Mouse (Mus musculus) hindbrain, embryonic 14.5 days (tissue): ENCODE measurements around the gene Vmn1r183. TPM values are rescaled to one million over a fixed set of nuclear protein-coding genes. Genes with fewer than 3 reads are reported as not detected.
"Not testable (repeated sequence)": the region's sequence is repeated elsewhere in the genome, so short reads cannot be mapped to it uniquely, and the experiment has no call there.

Source experiments
- ATAC-seq: fragments of 200-750 bp; cut with Nextera tagmentation; 2 replicates; pipeline ENCODE4 v1.8.0; 2017; ENCODE audit warnings: moderate number of reproducible peaks, mild to moderate bottlenecking, moderate TSS enrichment, moderate library complexity; ENCODE audit not compliant: low FRiP score
- DNase-seq: peaks from one replicate; pipeline ENCODE4 v3.0.0-alpha.2; 2015; ENCODE audit warnings: low spot score
- H3K27ac ChIP-seq: fragments of 300-500 bp; sonication (generic); 2 replicates; pipeline ENCODE4 v1.5.1; 2014; ENCODE audit warnings: mild to moderate bottlenecking, moderate library complexity
- H3K27me3 ChIP-seq: fragments of 300-500 bp; sonication (generic); 2 replicates; pipeline ENCODE4 v1.6.1; 2014; ENCODE audit warnings: mild to moderate bottlenecking, low read length, mixed read lengths; ENCODE audit not compliant: control insufficient read depth, insufficient read depth
- H3K36me3 ChIP-seq: fragments of 300-500 bp; sonication (generic); replicated peaks from 2 replicates; pipeline ENCODE4 v1.6.1; 2014; ENCODE audit not compliant: control insufficient read depth, insufficient read depth
- H3K4me1 ChIP-seq: fragments of 300-500 bp; sonication (generic); replicated peaks from 2 replicates; pipeline ENCODE4 v1.6.1; 2014; ENCODE audit warnings: antibody characterized with exemption, low read length, mixed read lengths; ENCODE audit not compliant: control insufficient read depth, insufficient read depth
- H3K4me2 ChIP-seq: fragments of 300-500 bp; sonication (generic); replicated peaks from 2 replicates; pipeline ENCODE4 v1.6.1; 2014; ENCODE audit warnings: mild to moderate bottlenecking, moderate library complexity
- H3K4me3 ChIP-seq: fragments of 300-500 bp; sonication (generic); replicated peaks from 2 replicates; pipeline ENCODE4 v1.5.1; 2014; ENCODE audit warnings: mild to moderate bottlenecking, low read length
- H3K9ac ChIP-seq: fragments of 300-500 bp; sonication (generic); 2 replicates; pipeline ENCODE4 v1.6.1; 2014
- H3K9me3 ChIP-seq: fragments of 300-500 bp; sonication (generic); 2 replicates; pipeline ENCODE4 v1.6.1; 2016; ENCODE audit warnings: low read length; ENCODE audit not compliant: control insufficient read depth
- WGBS: fragments of 180-500 bp; shearing (Covaris S2); extraction: QIAGEN DNeasy Blood & Tissue Kit; methylation state at CpG from one replicate; pipeline ENCODE4 v1.1.7; 2014; 5-methylcytosine and 5-hydroxymethylcytosine counted together
- polyA plus RNA-seq: library from polyadenylated mRNA; unstranded; fragments of >200 nt; fragmentation: Nextera tagmentation; extraction: Ambion mirVana; gene quantifications from 2 replicates; pipeline ENCODE4 v1.2.1, GENCODE M21; 2014

Vmn1r183 gene
- polyA plus RNA-seq = not detected in 2 replicates

DNA sequence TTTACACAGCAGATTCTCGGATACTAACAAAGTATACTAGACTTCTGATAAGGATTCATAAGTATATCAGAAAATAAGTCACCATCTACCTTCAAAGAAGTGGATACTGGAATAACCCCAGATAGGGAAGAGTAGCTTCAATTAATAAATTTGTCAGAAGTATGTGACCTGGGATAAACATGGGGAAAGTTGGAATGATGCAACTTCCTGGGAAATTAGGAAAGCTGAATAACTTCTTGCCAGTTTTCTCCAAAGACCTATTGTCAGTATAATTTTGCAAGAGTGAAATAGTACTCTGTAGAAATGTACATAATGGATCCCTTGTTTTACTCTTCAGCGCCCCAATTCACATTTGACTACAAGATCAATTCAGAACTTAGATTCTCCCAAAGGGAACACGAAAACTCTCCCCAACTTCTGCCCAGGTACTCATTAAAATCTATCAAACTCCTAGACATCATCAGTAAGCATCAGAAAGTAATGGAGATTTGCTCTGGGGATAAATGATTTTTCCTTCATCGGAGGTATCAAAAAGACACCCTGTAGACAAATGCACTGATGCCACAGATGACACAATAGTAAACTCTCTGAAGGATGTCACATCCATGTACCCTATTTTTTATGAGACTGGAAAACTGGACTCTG is at the start of gene Vmn1r183:
Gene Vmn1r183, plus strand, starts transcription at position 595 of the 645 bp plus-strand sequence.
- Histone ChIP-seq H3K27ac (no peak within 1 kb of the TSS), H3K4me2 (no peak within 1 kb of the TSS), H3K4me3 (no peak within 1 kb of the TSS), H3K9ac (no peak within 1 kb of the TSS), H3K4me1 (no peaks in the 10 kb centered on the region), H3K27me3 (no peaks in the 10 kb centered on the region), H3K36me3 (no peaks in the 10 kb centered on the region), H3K9me3 (0 out of 2 replicates have a peak, but pooled peaks cover 8% of the 10 kb centered on the region)
- no peak for ATAC-seq
- whole genome bisulfite sequencing = 81% methylated on average over 4 of the region's 4 CpGs
- DNase-seq = no peak

DNA sequence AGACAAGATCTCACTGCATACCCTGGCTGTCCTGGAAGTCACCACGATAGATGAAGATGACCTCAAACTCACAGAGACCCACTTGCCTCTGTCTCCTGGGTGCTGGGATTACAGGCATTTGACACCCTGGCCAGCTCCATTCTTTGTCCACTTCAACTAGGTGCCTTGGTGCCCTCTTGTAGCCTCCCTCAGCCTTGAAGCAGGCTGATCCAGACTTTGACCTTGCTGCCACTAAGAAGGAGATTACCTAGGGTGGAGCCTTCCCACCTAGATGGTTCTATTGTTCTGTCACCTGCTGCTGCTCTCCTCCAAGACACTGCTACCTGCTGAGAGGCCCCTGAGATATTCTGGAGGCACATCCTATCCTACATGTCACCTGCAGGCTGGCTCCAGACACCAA is 21.4 kb downstream of the Vmn1r183 start:
- H3K27me3 ChIP-seq, ATAC-seq, H3K36me3 ChIP-seq, H3K27ac ChIP-seq, DNase-seq, H3K9me3 ChIP-seq, H3K9ac ChIP-seq, H3K4me3 ChIP-seq, H3K4me1 ChIP-seq, H3K4me2 ChIP-seq: not testable (repeated sequence)
- WGBS = 54% methylated on average over 1 of the region's 1 CpGs

- Histone ChIP-seq H3K4me3 (peak within 1 kb of the TSS; percentile 57), H3K4me1 (peaks cover 9% of the 10 kb centered on the region), H3K4me2 (peak within 1 kb of the TSS; percentile 83), H3K9me3 (peaks cover 5% of the 10 kb centered on the region; the same call in 1 of the 2 replicates), H3K36me3 (peaks cover 3% of the 10 kb centered on the region; the same call in 1 of the 2 replicates), H3K27me3 (no peaks in the 10 kb centered on the region), H3K27ac (peak within 1 kb of the TSS; percentile 82), H3K9ac (peak within 1 kb of the TSS; percentile 71)
- DNase-seq = peak; percentile 99
- ATAC-seq = peak; percentile 98
- WGBS = 20% methylated on average over 44 of the region's 44 CpGs
Measured at GRCm38 (mm10) chr7:24081634-24082431, 28.8 kb downstream of the Vmn1r183 start, which contains the start of gene Zfp180. Zfp180 (plus strand) TSS chr7:24081924.

DNA sequence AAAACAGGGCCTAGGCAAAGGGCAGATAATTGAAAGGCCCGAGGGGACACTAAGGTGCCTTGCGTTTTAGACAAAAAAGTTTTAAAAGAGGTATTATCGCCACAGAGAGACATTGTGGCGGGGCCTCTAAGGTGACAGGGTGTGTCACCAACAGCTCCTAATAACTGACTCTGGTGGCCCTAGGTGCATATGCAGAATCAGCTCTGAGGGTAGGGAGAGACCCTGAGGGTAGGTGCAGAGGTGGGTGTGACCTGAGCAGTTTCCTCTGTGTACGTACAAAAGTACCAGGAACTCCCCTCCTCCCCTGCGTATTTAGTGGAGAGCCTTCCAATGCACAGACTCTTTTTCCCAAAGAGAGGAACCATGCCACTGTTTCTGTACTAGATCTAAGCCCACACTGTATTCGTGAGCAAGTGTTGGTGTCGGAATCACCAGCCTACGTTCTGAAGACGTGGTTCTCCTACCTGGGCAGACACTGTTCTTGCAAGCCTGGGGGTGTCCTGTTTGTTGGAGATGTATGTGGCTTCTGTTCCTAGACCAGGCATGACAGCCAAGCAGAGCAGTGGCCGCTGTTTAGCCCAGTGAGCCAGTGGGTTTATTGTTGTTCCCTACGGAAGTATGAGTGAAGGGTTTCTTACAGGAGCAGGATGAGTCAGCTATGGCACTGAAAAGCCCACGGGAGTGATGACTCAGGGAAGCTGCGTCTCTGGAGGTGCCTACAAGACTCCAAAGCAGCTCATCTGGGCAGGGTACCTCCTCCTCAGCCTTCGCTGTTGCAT is 29.6 kb downstream of the Vmn1r183 start:
- 57% methylated on average over 15 of the region's 15 CpGs for WGBS
- H3K4me2 ChIP-seq = peak overlapping the region; percentile 83
- peak overlapping the region; percentile 71 for H3K9ac ChIP-seq
- ATAC-seq = peak; percentile 21; the same call in 1 of the 2 replicates
- H3K27ac ChIP-seq = peak overlapping the region; percentile 82
- no peak for DNase-seq
- no peaks in the 10 kb centered on the region for H3K27me3 ChIP-seq
- H3K36me3 ChIP-seq = peaks cover 11% of the 10 kb centered on the region
- peak overlapping the region; percentile 57 for H3K4me3 ChIP-seq
- peaks cover 8% of the 10 kb centered on the region; the same call in 1 of the 2 replicates for H3K9me3 ChIP-seq
- H3K4me1 ChIP-seq = peaks cover 9% of the 10 kb centered on the region

- Histone ChIP-seq H3K9me3 (peaks cover 16% of the 10 kb centered on the region), H3K4me2 (no peak overlapping the region), H3K27me3 (no peaks in the 10 kb centered on the region), H3K9ac (no peak overlapping the region), H3K4me3 (no peak overlapping the region), H3K27ac (no peak overlapping the region), H3K4me1 (peaks cover 9% of the 10 kb centered on the region), H3K36me3 (peaks cover 19% of the 10 kb centered on the region)
- ATAC-seq (no peak), DNase-seq (no peak)
- 93% methylated on average over 4 of the region's 4 CpGs for WGBS
Measured at GRCm38 (mm10) chr7:24086871-24087270, 33.8 kb downstream of the Vmn1r183 start.

- no peak for DNase-seq
- Histone ChIP-seq H3K36me3 (peaks cover 19% of the 10 kb centered on the region), H3K9ac (no peak overlapping the region), H3K27me3 (no peaks in the 10 kb centered on the region), H3K4me2 (no peak overlapping the region), H3K27ac (no peak overlapping the region), H3K4me3 (no peak overlapping the region), H3K9me3 (peaks cover 16% of the 10 kb centered on the region), H3K4me1 (peaks cover 5% of the 10 kb centered on the region)
- WGBS = 97% methylated on average over 12 of the region's 12 CpGs
- ATAC-seq = no peak
Measured at GRCm38 (mm10) chr7:24087485-24088125, 34.6 kb downstream of the Vmn1r183 start.

DNA sequence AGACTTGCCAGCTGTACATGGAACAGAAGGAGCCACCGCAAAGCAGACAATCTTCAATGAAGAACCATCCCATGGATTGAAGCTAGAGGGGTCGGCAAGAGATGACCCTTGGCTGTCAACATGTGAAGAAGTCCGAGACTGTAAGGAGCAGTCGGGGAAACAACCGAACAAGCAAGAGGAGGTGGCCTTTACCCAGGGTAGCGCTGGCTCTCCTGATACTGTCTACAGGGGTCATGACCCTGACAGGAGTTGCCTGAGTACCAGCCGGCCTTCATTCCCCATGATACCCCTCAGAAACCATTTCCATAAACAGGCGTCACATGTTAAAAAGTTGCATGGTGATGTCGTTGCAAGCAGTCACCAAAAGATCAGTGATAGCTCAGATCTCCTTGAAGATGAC is 51.3 kb downstream of the Vmn1r183 start:
- Histone ChIP-seq H3K27me3 (no peaks in the 10 kb centered on the region), H3K4me2 (no peak overlapping the region), H3K4me3 (no peak overlapping the region), H3K4me1 (no peaks in the 10 kb centered on the region), H3K9ac (no peak overlapping the region), H3K27ac (no peak overlapping the region), H3K9me3 (peaks cover 99% of the 10 kb centered on the region), H3K36me3 (peaks cover 97% of the 10 kb centered on the region)
- DNase-seq = no peak
- WGBS = 96% methylated on average over 9 of the region's 9 CpGs
- ATAC-seq = no peak

- WGBS = 95% methylated on average over 18 of the region's 18 CpGs
Measured at GRCm38 (mm10) chr7:24105144-24105703, 52.2 kb downstream of the Vmn1r183 start.

More at GRCm38 (mm10) chr7:24105144-24105703, 52.2 kb downstream of the Vmn1r183 start:
- H3K27me3 ChIP-seq = no peaks in the 10 kb centered on the region
- ATAC-seq (no peak; the same call in 1 of the 2 replicates), DNase-seq (no peak)
- H3K9me3 ChIP-seq = peaks cover 93% of the 10 kb centered on the region
- no peak overlapping the region for H3K4me2 ChIP-seq
- peaks cover 89% of the 10 kb centered on the region for H3K36me3 ChIP-seq
- no peaks in the 10 kb centered on the region for H3K4me1 ChIP-seq
- no peak overlapping the region for H3K9ac ChIP-seq
- H3K4me3 ChIP-seq = no peak overlapping the region
- H3K27ac ChIP-seq = no peak overlapping the region
